Mouse (Mus musculus) stomach, postnatal 0 days (tissue): ENCODE measurements at regions not wholly inside any gene's neighbourhood (a gene's known extent, or its start where the extent isn't known, plus 50 kb on each side); places are given as distances from the start of the nearest gene placed in this dataset.
"Not testable (repeated sequence)": the region's sequence is repeated elsewhere in the genome, so short reads cannot be mapped to it uniquely, and the experiment has no call there.

Experiments
- ATAC-seq: fragments of 200-750 bp; cut with Nextera tagmentation; 2 replicates; pipeline ENCODE4 v1.8.0; 2017; ENCODE audit not compliant: low FRiP score, low TSS enrichment
- DNase-seq: peaks from one replicate; pipeline ENCODE4 v3.0.0-alpha.2; 2016; ENCODE audit warnings: low spot score
- H3K27ac ChIP-seq: fragments of 300-500 bp; sonication (generic); replicated peaks from 2 replicates; pipeline ENCODE4 v1.5.1; 2014; ENCODE audit warnings: mild to moderate bottlenecking, control low read depth
- H3K27me3 ChIP-seq: fragments of 300-500 bp; sonication (generic); 2 replicates; pipeline ENCODE4 v1.6.1; 2014; ENCODE audit warnings: low read length; ENCODE audit not compliant: control insufficient read depth, insufficient read depth
- H3K36me3 ChIP-seq: fragments of 300-500 bp; sonication (generic); 2 replicates; pipeline ENCODE4 v1.6.1; 2014; ENCODE audit warnings: low read length, mixed read lengths; ENCODE audit not compliant: control insufficient read depth, insufficient read depth
- H3K4me1 ChIP-seq: fragments of 300-500 bp; sonication (generic); replicated peaks from 2 replicates; pipeline ENCODE4 v1.6.1; 2014; ENCODE audit warnings: antibody characterized with exemption; ENCODE audit not compliant: control insufficient read depth, insufficient read depth
- H3K4me2 ChIP-seq: fragments of 300-500 bp; sonication (generic); replicated peaks from 2 replicates; pipeline ENCODE4 v1.6.1; 2014; ENCODE audit warnings: low read depth, mild to moderate bottlenecking, control low read depth, moderate library complexity
- H3K4me3 ChIP-seq: fragments of 300-500 bp; sonication (generic); 2 replicates; pipeline ENCODE4 v1.5.1; 2014; ENCODE audit warnings: low read depth, low read length, control low read depth
- H3K9ac ChIP-seq: fragments of 300-500 bp; sonication (generic); 2 replicates; pipeline ENCODE4 v1.6.1; 2014; ENCODE audit warnings: mild to moderate bottlenecking, low read length, control low read depth, mixed read lengths
- H3K9me3 ChIP-seq: fragments of 300-500 bp; sonication (generic); 2 replicates; pipeline ENCODE4 v1.6.1; 2016; ENCODE audit warnings: low read length; ENCODE audit not compliant: control insufficient read depth
- CTCF ChIP-seq: IDR thresholded peaks from 2 replicates; pipeline ENCODE4 v1.5.1; 2016; ENCODE audit warnings: antibody characterized with exemption, low read depth, mild to moderate bottlenecking, moderate library complexity
- EP300 ChIP-seq: optimal IDR thresholded peaks from 2 replicates; pipeline ENCODE3; 2016; ENCODE audit warnings: antibody characterized with exemption
- WGBS: fragments of 180-500 bp; shearing (Covaris S2); extraction: QIAGEN DNeasy Blood & Tissue Kit; methylation state at CpG from one replicate; pipeline ENCODE4 v1.1.7; 2014; 5-methylcytosine and 5-hydroxymethylcytosine counted together

DNA sequence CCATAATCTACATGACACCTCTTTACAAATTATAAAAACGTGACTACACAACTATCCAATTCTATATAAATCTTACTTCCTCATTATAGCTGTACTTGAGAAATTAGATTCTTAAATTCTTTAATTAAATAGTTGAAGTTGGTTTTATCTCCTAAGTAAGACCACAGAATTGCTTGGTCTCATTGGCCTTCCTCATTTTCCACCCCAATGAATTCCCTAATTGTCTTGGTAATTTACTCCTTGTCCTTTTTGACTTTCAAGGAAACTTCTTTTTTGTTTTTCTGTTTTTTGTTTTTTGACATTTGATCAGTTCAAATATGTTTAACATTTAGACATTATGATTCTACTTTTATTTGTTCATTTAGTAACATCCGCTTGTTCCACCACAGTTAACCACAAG, 1591.7 kb upstream of the Pcdh20 start:
- DNase-seq (no peak), ATAC-seq (no peak)
- no peak overlapping the region for H3K27ac ChIP-seq
- no peak overlapping the region for H3K4me2 ChIP-seq
- no peaks in the 10 kb centered on the region for H3K9me3 ChIP-seq
- no peak overlapping the region for H3K4me3 ChIP-seq
- WGBS: 82% methylated on average over 2 of the region's 2 CpGs
- TF ChIP-seq EP300 (no peak), CTCF (no peak)
- no peaks in the 10 kb centered on the region for H3K27me3 ChIP-seq
- no peaks in the 10 kb centered on the region for H3K36me3 ChIP-seq
- no peak overlapping the region for H3K9ac ChIP-seq
- H3K4me1 ChIP-seq: no peaks in the 10 kb centered on the region

- Histone ChIP-seq H3K4me3 (no peak overlapping the region), H3K9me3 (no peaks in the 10 kb centered on the region), H3K4me1 (no peaks in the 10 kb centered on the region), H3K4me2 (no peak overlapping the region), H3K27ac (no peak overlapping the region), H3K36me3 (no peaks in the 10 kb centered on the region), H3K27me3 (no peaks in the 10 kb centered on the region), H3K9ac (no peak overlapping the region)
- TF ChIP-seq EP300 (no peak), CTCF (no peak)
- DNase-seq (no peak), ATAC-seq (no peak)
- WGBS: 66% methylated on average over 2 of the region's 2 CpGs
Measured at GRCm38 (mm10) chr14:90049806-90050205, 1578.6 kb upstream of the Pcdh20 start.

DNA sequence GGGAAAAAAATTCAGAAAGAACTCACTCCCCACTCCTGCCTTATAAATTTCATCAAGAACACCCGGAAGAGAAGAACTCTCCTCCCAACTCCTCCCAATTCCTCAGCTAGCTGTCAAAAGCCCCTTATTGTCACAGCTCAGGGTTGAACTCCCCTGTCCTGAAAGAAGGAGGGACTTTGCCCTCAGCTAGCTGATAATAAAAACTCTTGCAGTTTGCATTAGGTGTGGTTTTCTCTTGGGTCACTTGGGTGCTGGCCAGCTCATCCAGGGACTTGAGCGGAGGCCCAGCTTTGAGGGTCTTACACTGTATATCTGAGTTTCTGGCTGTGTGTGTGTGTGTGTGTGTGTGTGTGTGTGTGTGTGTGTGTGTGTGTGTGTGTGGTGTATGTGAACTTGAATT, 1577.6 kb upstream of the Pcdh20 start:
- H3K9me3 ChIP-seq, H3K27ac ChIP-seq, H3K27me3 ChIP-seq, H3K36me3 ChIP-seq, H3K4me1 ChIP-seq, H3K4me2 ChIP-seq, H3K4me3 ChIP-seq, H3K9ac ChIP-seq: not testable (repeated sequence)
- WGBS: 53% methylated on average over 2 of the region's 2 CpGs
- ATAC-seq (peak; percentile 59), DNase-seq (peak; percentile 50)
